Mouse (Mus musculus) neural tube, embryonic 15.5 days (tissue): ENCODE measurements around the gene Adamtsl1. TPM values are rescaled to one million over a fixed set of nuclear protein-coding genes. Genes with fewer than 3 reads are reported as not detected.

Source experiments
- ATAC-seq: fragments of 200-750 bp; cut with Nextera tagmentation; 2 replicates; pipeline ENCODE4 v1.8.0; 2017; ENCODE audit warnings: mild to moderate bottlenecking, moderate TSS enrichment, moderate library complexity; ENCODE audit not compliant: low FRiP score
- H3K27ac ChIP-seq: fragments of 300-500 bp; sonication (generic); replicated peaks from 2 replicates; pipeline ENCODE4 v1.5.1; 2015; ENCODE audit warnings: mild to moderate bottlenecking, inconsistent platforms
- H3K27me3 ChIP-seq: fragments of 300-500 bp; sonication (generic); replicated peaks from 2 replicates; pipeline ENCODE4 v1.6.1; 2015; ENCODE audit warnings: inconsistent platforms
- H3K36me3 ChIP-seq: fragments of 300-500 bp; sonication (generic); 2 replicates; pipeline ENCODE4 v1.6.1; 2015; ENCODE audit warnings: inconsistent platforms
- H3K4me1 ChIP-seq: fragments of 300-500 bp; sonication (generic); 2 replicates; pipeline ENCODE4 v1.6.1; 2015; ENCODE audit warnings: inconsistent platforms
- H3K4me2 ChIP-seq: fragments of 300-500 bp; sonication (generic); 2 replicates; pipeline ENCODE4 v1.6.1; 2015; ENCODE audit warnings: inconsistent platforms, mild to moderate bottlenecking, moderate library complexity
- H3K4me3 ChIP-seq: fragments of 300-500 bp; sonication (generic); replicated peaks from 2 replicates; pipeline ENCODE4 v1.5.1; 2015; ENCODE audit warnings: mild to moderate bottlenecking, inconsistent platforms
- H3K9ac ChIP-seq: fragments of 300-500 bp; sonication (generic); replicated peaks from 2 replicates; pipeline ENCODE4 v1.6.1; 2015; ENCODE audit warnings: mild to moderate bottlenecking, inconsistent platforms
- H3K9me3 ChIP-seq: fragments of 300-500 bp; sonication (generic); replicated peaks from 2 replicates; pipeline ENCODE4 v1.6.1; 2016; ENCODE audit warnings: inconsistent platforms
- WGBS: fragments of 180-500 bp; shearing (Covaris S2); methylation state at CpG from one replicate; pipeline ENCODE4 v1.1.7; 2015; ENCODE audit warnings: mixed read lengths; 5-methylcytosine and 5-hydroxymethylcytosine counted together
- polyA plus RNA-seq: library from polyadenylated mRNA; unstranded; fragments of >200 nt; fragmentation: Nextera tagmentation; extraction: Ambion mirVana; gene quantifications from 2 replicates; pipeline ENCODE4 v1.2.1, GENCODE M21; 2015

Adamtsl1 gene
- polyA plus RNA-seq, 1 experiment from 2014 or later: 13.0 TPM

- Histone ChIP-seq H3K27ac (no peak overlapping the region), H3K4me2 (no peak overlapping the region), H3K9me3 (no peaks in the 10 kb centered on the region), H3K27me3 (no peaks in the 10 kb centered on the region), H3K9ac (no peak overlapping the region), H3K4me1 (no peaks in the 10 kb centered on the region), H3K36me3 (no peaks in the 10 kb centered on the region), H3K4me3 (no peak overlapping the region)
- ATAC-seq: no peak
- 67% methylated on average over 6 of the region's 6 CpGs for WGBS
Measured at GRCm38 (mm10) chr4:85879376-85879775, 365.4 kb downstream of the Adamtsl1 start.

GRCm38 (mm10) chr4:85881318-85881717 is 367.3 kb downstream of the Adamtsl1 start:
- WGBS: 90% methylated on average over 4 of the region's 4 CpGs
- Histone ChIP-seq H3K9ac (no peak overlapping the region), H3K9me3 (no peaks in the 10 kb centered on the region), H3K36me3 (no peaks in the 10 kb centered on the region), H3K4me1 (no peaks in the 10 kb centered on the region), H3K4me2 (no peak overlapping the region), H3K4me3 (no peak overlapping the region), H3K27me3 (no peaks in the 10 kb centered on the region), H3K27ac (no peak overlapping the region)
- ATAC-seq: no peak

- no peak for ATAC-seq
- H3K36me3 ChIP-seq: no peaks in the 10 kb centered on the region
- 77% methylated on average over 4 of the region's 4 CpGs for WGBS
- H3K4me2 ChIP-seq: no peak overlapping the region
- no peaks in the 10 kb centered on the region for H3K27me3 ChIP-seq
- H3K27ac ChIP-seq: no peak overlapping the region
- no peaks in the 10 kb centered on the region for H3K9me3 ChIP-seq
- H3K4me1 ChIP-seq: no peaks in the 10 kb centered on the region
- H3K9ac ChIP-seq: no peak overlapping the region
- no peak overlapping the region for H3K4me3 ChIP-seq
Measured at GRCm38 (mm10) chr4:85884031-85884430, 370.1 kb downstream of the Adamtsl1 start.

- H3K27me3 ChIP-seq: no peaks in the 10 kb centered on the region
- 66% methylated on average over 2 of the region's 2 CpGs for WGBS
Measured at GRCm38 (mm10) chr4:85889877-85890598, 376.1 kb downstream of the Adamtsl1 start.

GRCm38 (mm10) chr4:85901316-85901715 is 387.3 kb downstream of the Adamtsl1 start:
- Histone ChIP-seq H3K27ac (no peak overlapping the region), H3K4me1 (0 out of 2 replicates have a peak, but pooled peaks cover 2% of the 10 kb centered on the region), H3K27me3 (no peaks in the 10 kb centered on the region), H3K4me3 (no peak overlapping the region), H3K9ac (no peak overlapping the region), H3K4me2 (no peak overlapping the region), H3K9me3 (no peaks in the 10 kb centered on the region), H3K36me3 (no peaks in the 10 kb centered on the region)
- no peak for ATAC-seq
- 71% methylated on average over 4 of the region's 4 CpGs for WGBS

More at GRCm38 (mm10) chr4:85889877-85890598, 376.1 kb downstream of the Adamtsl1 start:
- ATAC-seq: no peak
- Histone ChIP-seq H3K9me3 (no peaks in the 10 kb centered on the region), H3K36me3 (no peaks in the 10 kb centered on the region), H3K4me2 (no peak overlapping the region), H3K27ac (no peak overlapping the region), H3K9ac (no peak overlapping the region), H3K4me3 (no peak overlapping the region), H3K4me1 (no peaks in the 10 kb centered on the region)

GRCm38 (mm10) chr4:85904217-85904616 is 390.2 kb downstream of the Adamtsl1 start:
- 88% methylated on average over 5 of the region's 5 CpGs for WGBS
- no peak overlapping the region for H3K4me3 ChIP-seq
- 0 out of 2 replicates have a peak, but pooled peaks cover 2% of the 10 kb centered on the region for H3K4me1 ChIP-seq
- no peaks in the 10 kb centered on the region for H3K9me3 ChIP-seq
- no peaks in the 10 kb centered on the region for H3K36me3 ChIP-seq
- H3K4me2 ChIP-seq: no peak overlapping the region
- no peaks in the 10 kb centered on the region for H3K27me3 ChIP-seq
- no peak for ATAC-seq
- no peak overlapping the region for H3K27ac ChIP-seq
- H3K9ac ChIP-seq: no peak overlapping the region

GRCm38 (mm10) chr4:85916034-85916433 is 402.1 kb downstream of the Adamtsl1 start:
- H3K4me2 ChIP-seq: no peak overlapping the region
- H3K27me3 ChIP-seq: no peaks in the 10 kb centered on the region
- no peaks in the 10 kb centered on the region for H3K9me3 ChIP-seq
- no peak for ATAC-seq
- H3K9ac ChIP-seq: no peak overlapping the region
- no peaks in the 10 kb centered on the region for H3K36me3 ChIP-seq
- 57% methylated on average over 2 of the region's 2 CpGs for WGBS
- no peak overlapping the region for H3K4me3 ChIP-seq
- H3K4me1 ChIP-seq: no peaks in the 10 kb centered on the region
- no peak overlapping the region for H3K27ac ChIP-seq

GRCm38 (mm10) chr4:85918366-85918765 is 404.4 kb downstream of the Adamtsl1 start:
- WGBS: 85% methylated on average over 4 of the region's 4 CpGs

GRCm38 (mm10) chr4:85920474-85920873 is 406.5 kb downstream of the Adamtsl1 start:
- H3K36me3 ChIP-seq: no peaks in the 10 kb centered on the region
- H3K4me1 ChIP-seq: no peaks in the 10 kb centered on the region
- no peak for ATAC-seq
- H3K9ac ChIP-seq: no peak overlapping the region
- WGBS: 83% methylated on average over 3 of the region's 3 CpGs
- H3K9me3 ChIP-seq: no peaks in the 10 kb centered on the region
- no peak overlapping the region for H3K4me2 ChIP-seq
- no peaks in the 10 kb centered on the region for H3K27me3 ChIP-seq
- H3K27ac ChIP-seq: no peak overlapping the region
- no peak overlapping the region for H3K4me3 ChIP-seq

More at GRCm38 (mm10) chr4:85918366-85918765, 404.4 kb downstream of the Adamtsl1 start:
- no peak overlapping the region for H3K4me3 ChIP-seq
- H3K27me3 ChIP-seq: no peaks in the 10 kb centered on the region
- no peak for ATAC-seq
- H3K9ac ChIP-seq: no peak overlapping the region
- no peaks in the 10 kb centered on the region for H3K36me3 ChIP-seq
- H3K4me1 ChIP-seq: no peaks in the 10 kb centered on the region
- no peak overlapping the region for H3K27ac ChIP-seq
- H3K9me3 ChIP-seq: no peaks in the 10 kb centered on the region
- no peak overlapping the region for H3K4me2 ChIP-seq

GRCm38 (mm10) chr4:85922741-85923140 is 408.8 kb downstream of the Adamtsl1 start:
- 91% methylated on average over 4 of the region's 4 CpGs for WGBS
- no peak for ATAC-seq
- H3K9me3 ChIP-seq: no peaks in the 10 kb centered on the region

GRCm38 (mm10) chr4:85932129-85932528 is 418.2 kb downstream of the Adamtsl1 start:
- H3K4me1 ChIP-seq: no peaks in the 10 kb centered on the region
- H3K36me3 ChIP-seq: no peaks in the 10 kb centered on the region
- H3K27me3 ChIP-seq: no peaks in the 10 kb centered on the region
- H3K9me3 ChIP-seq: no peaks in the 10 kb centered on the region
- no peak overlapping the region for H3K4me3 ChIP-seq
- no peak overlapping the region for H3K9ac ChIP-seq
- no peak for ATAC-seq
- no peak overlapping the region for H3K4me2 ChIP-seq
- H3K27ac ChIP-seq: no peak overlapping the region

More at GRCm38 (mm10) chr4:85922741-85923140, 408.8 kb downstream of the Adamtsl1 start:
- Histone ChIP-seq H3K27ac (no peak overlapping the region), H3K27me3 (no peaks in the 10 kb centered on the region), H3K9ac (no peak overlapping the region), H3K4me1 (no peaks in the 10 kb centered on the region), H3K4me2 (no peak overlapping the region), H3K4me3 (no peak overlapping the region), H3K36me3 (no peaks in the 10 kb centered on the region)

GRCm38 (mm10) chr4:85939460-85939859 is 425.5 kb downstream of the Adamtsl1 start:
- Histone ChIP-seq H3K9me3 (no peaks in the 10 kb centered on the region), H3K27me3 (no peaks in the 10 kb centered on the region), H3K4me3 (no peak overlapping the region), H3K9ac (no peak overlapping the region), H3K4me2 (no peak overlapping the region), H3K36me3 (no peaks in the 10 kb centered on the region), H3K27ac (no peak overlapping the region), H3K4me1 (no peaks in the 10 kb centered on the region)
- ATAC-seq: no peak
- 81% methylated on average over 5 of the region's 5 CpGs for WGBS
